Mouse (Mus musculus): ENCODE measurements around the gene Dynlt1f.
"Not testable (repeated sequence)": the region's sequence is repeated elsewhere in the genome, so short reads cannot be mapped to it uniquely, and the experiment has no call there.

DNA sequence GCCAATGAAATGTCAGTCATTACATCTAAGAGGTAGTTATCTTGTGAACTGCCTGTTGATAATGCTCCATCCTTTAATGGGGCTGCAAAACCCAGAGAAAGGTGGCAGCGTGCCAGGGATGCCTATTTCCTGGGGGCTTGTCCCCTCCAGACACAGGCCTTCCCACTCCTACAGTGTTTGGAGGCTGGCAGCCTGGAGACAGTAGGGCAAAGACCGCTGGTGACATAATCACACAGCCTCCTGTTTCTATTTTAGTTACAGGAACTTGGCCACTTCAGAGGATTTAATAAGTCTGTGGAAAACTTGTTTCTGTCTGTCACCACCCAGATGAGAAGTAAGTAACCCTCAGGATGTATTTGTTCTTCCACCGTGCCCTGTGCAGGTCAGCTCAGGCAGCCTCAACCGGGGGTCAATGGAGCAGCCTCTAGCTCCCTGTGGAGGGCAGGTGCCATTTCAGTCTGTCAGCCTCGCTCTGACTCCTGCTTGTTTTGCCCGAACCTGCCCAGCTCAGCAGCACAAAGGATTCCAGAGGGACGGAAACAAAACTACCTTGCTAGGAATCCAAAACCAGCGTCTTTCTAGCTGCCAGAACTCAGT, 47.0 kb upstream of the Dynlt1f start:
- not testable (repeated sequence) for TF ChIP-seq POLR2A (IDR thresholded peaks at IDR 0.05; ENCODE audit: borderline replicate concordance, extremely low read depth, low read depth, low read length); CTCF (IDR thresholded peaks at IDR 0.05; ENCODE audit: insufficient read depth, low read length)

Data from lung, adult 2 months (tissue).